Mouse (Mus musculus): Measurements from ENCODE around the gene Dlgap4.

The Dlgap4 gene

DNA sequence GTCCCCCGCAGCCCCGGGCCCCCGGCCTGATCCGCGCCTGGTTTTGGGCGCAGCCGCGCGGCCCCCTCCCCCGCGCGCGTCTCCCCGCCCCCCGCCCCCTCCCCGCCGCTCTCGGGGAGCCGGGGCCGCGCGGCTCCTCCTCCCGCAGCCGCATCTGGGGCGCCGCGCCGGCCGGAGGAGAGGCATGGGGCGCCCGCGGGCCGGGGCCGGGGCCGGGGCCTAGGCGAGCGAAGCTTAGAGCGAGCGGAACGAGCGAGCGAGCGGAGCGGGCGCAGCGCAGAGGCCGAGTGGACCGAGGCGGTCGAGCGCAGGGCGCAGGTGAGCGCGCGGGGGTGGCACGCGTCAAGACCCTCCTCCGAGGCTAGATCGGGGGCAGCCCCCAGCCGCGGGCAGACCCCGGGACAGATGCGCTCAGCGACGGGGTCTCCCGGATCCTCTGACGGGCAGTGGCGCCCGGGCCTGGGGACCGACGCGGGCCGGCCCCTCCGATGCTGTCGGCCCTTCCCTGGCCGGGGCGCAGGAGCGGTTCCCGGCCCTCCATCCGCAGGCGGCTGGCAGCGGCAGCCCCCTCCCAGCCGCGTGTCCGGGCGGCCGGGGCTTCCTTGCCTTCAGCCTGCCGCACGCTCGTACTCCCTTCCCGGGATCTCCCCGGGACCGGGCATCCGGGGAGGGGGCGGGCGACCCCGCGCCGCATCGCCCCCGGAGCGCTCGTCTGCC lies at the start of gene Dlgap4:
Gene Dlgap4, plus strand, starts transcription at position 165 of the 717 bp plus-strand sequence.
- no peak for DNase-seq (ENCODE audit: low spot score in 2 of 2)

DNA sequence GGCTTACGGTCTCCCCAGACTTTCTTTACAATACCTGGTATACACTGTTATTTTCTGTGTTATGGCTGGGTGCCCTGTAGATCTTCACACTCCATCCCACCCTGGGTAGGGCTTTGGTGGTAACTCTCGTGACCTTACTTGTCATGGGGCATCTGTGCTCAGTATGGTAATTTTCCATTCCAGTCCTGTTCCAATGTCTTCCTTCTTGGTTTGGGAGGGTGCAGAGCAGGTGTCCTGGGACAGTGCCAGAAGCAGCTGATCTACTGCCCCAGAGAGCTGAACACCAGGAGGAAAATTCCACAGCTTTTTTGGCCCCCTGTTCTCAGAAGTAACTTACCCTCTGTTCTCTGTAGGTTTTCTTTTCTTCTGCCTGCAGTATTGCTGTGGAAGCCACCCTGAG lies 47.0 kb upstream of the Dlgap4 start:
- DNase-seq (ENCODE audit: low spot score in 2 of 2): no peak

DNA sequence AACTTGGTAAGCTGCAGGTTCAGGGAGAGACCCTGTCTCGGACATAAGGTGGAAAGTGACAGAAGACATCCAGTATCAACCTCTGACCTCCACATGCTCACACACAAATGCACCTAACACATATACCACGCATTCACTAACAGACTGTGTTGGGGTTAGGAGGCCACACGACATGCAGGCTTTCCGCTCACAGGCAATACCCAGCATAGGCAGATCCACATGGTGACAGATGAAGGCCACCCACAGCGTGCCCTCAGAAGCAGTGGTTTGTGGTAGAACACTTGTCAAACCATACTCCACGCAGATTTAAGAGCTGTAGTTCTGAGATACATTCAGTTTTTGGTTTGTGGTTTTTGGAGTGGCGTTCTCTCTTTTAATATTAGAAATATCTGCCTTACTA lies 44.9 kb upstream of the Dlgap4 start:
- no peak for DNase-seq (ENCODE audit: low spot score in 2 of 2)

DNA sequence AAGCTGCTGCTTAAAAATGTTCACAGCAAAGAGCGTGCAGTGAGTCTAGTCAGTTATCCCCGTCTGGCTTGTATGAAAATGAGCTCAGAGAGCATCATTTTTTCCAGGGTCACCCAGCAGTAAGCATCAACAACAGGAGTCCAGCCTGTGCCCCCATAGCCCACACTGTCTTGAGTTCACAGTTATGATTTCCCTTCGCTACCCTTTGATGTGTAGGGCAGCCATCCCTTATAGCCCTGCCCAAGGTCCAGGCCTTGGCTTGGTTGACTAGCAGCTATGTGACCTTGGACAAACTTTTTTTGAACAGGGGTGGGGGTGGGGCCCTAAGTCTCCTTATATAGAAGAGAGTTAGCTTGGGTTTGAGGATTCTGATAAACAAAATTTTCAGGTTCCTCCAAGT lies 44.2 kb upstream of the Dlgap4 start:
- DNase-seq (ENCODE audit: low spot score in 2 of 2): no peak

DNA sequence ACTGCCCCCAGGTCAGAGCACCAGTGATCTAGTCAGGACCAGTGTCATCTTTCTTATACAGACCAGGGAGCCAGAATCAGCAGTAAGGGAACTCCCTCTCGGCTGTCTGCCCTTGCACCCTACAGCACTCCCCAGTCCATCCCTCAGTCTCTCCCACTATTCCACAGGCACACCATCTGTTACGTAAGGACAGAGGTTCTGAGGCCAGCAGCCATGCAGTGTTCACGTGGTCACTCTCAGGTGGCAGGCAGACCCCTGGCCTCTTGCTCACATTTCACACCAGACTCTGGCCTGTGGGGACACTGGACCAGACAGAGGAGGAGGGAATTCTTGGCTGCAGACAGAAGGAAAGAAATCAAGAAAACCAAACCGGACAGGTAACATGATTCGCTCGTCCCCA lies 42.0 kb upstream of the Dlgap4 start:
- no peak for DNase-seq (ENCODE audit: low spot score in 2 of 2)

DNA sequence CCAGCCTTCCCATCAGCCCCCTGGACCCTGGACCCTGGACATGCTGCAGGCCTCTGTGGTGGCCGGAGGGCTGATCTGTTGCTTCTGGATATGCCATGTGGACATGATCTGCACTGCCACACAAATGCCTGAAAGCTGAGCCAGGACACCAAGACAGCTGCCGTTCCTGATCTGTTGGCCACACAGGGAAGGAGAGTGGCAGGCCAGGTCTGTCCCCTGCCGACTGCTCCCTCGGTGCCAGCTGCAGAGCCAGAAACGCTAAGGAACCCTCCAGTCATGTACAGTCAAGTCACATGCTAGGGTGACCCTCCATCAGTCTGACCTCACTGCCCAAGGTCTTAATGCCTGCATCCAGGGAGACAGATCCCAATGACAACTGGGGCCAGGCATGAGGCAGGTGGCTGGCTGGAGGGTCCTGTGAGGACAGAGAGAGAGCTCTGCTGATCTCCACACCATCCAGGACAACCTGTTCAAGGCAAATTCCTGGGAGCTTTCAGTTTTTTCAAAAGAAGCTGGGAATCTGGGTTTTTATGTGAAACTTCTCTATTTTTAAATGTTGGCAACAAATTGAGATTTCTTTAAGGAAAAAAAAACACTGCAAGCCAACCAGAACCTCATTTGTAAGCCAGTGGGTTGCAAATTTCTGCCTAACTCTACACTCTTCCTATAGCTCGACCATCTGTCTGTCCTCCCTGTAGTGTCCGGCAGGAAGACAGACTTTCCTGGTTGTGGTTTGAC lies 36.5 kb upstream of the Dlgap4 start:
- DNase-seq (ENCODE audit: low spot score in 2 of 2): no peak

DNA sequence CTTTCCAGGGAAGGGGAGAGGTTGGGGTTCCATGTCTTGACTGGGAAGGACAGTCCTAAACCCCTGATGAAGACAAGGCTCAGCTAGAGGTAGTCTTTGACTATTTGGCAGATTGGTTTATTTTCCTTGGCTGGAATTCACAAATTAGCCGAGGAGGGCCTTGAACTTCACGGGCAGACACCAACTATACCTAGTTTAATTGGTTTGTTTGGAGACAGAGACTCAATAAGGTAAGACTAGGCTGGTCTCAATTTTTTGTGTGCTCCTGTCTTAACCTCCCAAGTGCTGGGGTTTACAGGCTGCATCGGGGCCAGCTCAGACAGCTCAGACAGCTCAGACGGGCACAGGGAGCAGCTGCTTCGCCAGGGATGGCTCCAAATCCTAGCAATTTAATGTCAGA lies 33.0 kb upstream of the Dlgap4 start:
- no peak for DNase-seq (ENCODE audit: low spot score in 2 of 2)

DNA sequence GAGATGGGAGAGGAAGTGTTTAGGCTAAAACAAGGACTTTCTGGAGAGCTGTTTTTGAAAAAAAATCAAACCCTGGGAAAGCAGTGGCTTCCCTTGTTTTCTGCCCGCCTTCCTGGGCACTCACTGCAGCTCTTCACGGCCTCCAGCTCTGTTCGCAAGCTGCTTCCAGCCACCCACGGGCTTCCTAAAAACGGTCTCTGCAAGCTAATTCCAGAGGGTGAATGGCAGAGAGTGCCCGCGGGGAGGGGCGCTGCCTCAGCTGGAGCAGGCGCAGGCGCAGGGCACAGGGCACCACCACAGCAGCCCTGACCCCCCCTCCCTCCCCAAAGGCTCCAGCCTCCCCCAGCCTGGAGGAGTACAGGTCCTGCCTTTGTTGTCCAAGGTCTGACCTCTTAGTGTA lies 32.3 kb upstream of the Dlgap4 start:
- no peak for DNase-seq (ENCODE audit: low spot score in 2 of 2)

DNA sequence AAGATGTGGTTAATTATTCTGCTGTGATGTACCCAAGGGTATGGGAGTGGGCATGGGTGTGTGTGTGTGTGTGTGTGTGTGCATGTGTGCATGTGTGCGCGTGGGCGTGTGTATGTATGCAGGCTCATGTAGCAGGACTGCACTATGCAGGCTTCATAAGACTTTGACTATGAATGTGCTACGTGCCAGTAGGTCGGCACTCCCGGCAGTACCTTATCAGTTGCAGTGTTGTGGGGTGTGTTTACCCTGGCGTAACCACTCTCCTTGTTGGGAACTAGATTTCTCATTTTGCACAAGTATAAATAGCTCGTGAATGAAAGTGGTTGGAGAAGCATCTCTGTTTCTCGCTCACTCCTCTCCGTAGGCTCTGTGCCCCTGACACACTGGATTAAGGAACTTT lies 30.6 kb upstream of the Dlgap4 start:
- DNase-seq (ENCODE audit: low spot score in 2 of 2): no peak

DNA sequence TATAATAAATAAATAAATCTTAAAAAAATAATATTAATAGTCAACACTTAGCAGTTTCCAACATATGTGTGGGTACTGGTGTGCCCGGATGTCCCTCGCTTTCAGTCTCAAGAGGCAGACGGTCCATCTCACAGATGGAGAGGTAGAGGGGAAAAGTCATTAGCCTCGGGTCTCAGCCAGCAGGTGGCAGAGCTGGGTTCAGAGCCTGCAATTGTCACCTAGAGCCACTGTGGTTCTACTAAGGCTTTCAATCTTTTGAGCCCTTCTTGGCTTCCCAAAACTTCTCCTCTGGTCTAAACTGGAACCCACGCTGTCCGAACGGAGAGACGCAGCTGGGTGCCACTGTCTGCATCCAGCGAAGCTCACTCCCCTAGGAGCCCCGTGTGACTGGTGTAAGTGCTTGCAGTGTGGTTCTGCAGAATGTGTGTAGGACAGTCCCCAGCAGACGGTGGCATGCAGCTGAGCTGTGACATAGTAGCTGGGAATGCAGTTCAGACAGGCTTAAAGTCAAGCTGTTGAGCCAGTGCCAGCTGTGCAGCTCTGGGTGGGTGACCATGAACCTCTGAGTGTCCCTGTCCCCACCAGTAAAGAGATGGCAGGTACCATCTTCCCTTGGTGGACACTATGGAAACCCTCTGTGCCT lies 29.2 kb upstream of the Dlgap4 start:
- no peak for DNase-seq (ENCODE audit: low spot score in 2 of 2)

DNA sequence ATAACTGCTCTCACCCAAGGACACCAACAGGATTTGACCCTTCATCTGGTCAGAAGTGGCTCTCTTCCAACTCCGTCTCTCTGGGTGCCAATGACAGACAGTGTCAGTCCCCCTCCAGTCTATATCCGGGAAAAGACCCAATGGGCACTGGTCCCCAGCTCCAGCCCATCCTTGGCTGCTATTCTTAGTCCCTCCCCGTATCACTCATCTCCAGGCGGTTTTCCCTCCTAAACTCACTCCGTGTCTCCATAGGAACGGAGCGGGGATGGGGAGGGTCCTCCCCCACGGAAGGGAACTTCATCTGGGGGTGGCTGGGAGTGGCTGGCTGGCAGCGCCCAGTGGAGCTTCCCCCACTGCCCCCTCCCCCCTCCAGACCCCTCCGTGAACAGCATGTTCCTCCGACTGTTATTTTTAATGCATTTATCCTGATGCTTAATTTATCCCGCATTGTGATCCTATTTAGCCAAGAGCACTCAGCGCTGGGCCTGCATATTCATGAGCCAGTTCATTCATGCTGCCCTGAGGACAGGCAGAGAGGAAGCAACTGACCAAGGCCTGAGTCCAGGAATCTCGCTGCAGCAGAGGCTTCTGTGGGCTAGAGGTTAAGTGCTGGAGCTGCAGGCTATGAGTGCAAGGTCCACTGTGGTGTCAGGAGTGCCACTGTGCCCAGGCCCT lies 28.6 kb upstream of the Dlgap4 start:
- no peak for DNase-seq (ENCODE audit: low spot score in 2 of 2)

DNA sequence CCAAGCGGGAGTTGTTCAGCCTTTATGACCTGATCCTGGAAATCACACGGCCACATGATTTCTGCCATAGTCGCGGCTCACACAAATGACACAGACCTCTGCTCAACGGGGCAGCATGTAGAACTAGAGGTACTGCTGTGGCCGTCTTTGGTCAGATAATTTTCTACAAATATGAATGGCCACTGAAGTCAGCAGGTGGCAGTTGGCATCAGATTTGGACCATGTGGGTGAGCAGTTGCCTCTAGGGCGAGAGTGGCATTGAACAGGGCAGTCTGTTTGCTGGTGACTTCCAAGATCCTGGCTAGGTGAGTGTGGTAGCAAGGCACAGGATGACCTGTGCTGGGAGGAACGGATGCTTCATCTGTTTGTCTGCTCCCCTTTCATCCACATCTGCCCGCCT lies 24.0 kb upstream of the Dlgap4 start:
- no peak for DNase-seq (ENCODE audit: low spot score in 2 of 2)

DNA sequence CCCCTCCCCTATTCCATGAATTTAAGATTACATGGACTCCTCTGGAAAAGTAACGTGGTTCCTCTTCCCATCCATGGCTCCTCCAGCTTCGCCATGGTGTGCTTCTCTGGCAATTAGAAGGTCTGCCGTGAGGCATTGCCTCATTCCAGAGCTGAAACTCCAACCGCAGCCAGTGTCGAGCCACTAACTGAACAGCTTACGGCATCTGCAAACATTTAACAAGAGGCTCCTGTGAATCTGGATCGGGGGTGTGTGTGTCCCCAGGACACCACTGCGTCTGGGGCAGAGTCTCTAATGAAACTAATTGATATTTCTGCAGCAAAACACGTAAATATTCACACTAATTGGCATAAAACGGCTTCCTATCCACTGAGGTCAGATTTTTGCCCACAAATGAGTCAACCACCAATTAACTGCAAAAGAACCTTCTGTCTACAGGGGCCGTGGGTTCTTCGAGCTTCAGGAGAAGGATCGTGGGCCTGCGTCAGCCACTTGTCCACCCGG lies 18.5 kb upstream of the Dlgap4 start:
- no peak for DNase-seq (ENCODE audit: low spot score in 2 of 2)

DNA sequence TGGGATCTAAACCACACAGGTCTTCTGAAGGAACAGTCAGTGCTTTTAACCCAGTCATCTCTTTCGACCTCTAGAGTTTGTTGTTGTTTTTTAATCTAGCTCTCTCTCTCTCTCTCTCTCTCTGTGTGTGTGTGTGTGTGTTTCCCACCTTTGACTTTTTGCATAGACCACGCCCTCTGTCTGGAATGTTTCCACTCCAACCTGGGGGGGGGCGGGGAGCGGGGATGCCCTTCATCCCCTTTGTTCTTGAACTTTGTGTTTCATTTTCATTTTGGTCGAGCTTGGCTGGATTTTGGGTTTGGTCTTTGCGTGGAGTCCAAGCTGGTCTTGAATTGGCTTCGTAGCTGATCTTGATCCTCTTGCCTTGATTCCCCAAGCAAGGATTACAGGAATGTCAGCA lies 10.9 kb upstream of the Dlgap4 start:
- no peak for DNase-seq (ENCODE audit: low spot score in 2 of 2)

DNA sequence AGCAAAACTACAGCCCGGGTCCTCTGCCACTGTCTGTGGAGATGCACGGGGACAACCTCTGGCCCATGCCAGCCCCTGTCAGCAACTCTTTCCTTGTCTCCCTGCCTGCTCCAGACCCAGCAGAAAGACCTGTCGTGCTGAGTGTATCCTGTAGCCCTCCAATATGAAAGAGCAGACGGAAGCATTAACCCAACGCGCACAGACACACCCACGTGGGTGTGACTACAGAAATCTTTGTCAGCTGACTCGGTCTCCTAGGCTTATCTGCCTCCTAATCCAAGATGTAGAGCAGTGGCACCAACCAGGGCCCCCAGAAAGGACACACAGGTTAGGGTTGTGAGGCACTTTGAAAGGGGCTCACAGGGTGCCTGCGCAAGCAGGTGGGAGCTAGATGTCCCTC lies 9.8 kb upstream of the Dlgap4 start:
- DNase-seq (ENCODE audit: low spot score in 2 of 2): no peak

DNA sequence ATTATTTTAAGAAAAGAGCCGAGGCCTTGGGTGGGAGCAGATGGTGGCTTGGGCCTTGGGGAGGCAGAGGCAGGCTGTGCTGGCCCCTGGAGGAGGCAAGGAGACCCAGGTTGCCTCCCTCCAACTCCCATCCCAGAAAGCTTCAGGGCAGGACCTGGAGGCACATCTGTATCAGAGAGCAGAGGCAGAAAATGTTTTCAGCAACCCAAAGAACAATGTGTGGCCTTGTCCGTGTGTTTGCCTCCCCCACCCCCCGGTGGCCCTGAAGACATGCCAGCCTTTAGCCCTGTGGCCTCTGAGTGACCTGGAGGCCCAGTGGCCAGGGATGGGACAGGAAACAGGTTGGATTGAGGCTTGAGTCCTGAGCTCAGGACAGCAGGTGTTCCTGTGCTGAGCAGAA lies 8.4 kb upstream of the Dlgap4 start:
- no peak for DNase-seq (ENCODE audit: low spot score in 2 of 2)

DNA sequence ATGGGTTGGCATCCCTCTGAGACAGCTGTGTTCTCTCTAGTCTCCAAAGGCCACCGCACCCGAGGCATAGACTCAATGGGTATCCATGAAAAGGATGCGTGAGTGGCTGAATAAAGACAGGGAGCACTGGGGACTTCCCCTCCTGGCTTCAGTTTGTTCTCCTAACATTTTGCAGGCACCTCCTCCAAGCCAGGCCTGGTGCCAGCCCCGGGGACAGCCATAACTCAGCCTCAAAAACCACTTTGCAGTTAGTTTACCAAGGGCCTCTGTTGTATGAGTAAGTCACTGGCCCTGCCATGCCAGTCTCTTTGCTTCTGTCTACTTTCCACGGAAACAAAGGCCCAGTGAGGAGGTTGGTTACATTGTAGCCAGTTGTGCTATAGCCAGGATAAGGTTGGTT lies 7.5 kb upstream of the Dlgap4 start:
- DNase-seq (ENCODE audit: low spot score in 2 of 2): no peak

DNA sequence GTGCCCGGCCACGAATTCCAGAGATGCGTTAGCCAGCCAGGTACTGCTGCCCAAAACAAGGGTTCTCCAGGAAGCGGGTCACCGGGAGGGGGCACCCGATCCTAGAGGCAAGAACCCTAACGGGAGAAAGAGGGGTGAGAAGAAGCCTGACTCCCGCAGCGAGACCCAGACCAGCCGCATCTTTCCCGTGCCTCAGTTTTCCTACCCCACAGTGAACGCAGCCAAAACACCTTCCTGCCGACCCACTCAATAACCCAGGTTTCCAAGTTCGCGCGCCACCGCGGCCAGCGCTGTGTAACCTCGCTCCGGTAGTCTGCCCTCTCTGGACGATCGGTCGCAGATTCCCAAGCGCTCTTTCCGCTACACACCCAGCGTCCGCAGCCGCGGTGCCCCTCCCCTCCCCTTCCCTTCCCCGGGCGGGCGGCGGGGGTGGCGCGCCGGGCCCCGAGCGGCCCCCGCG lies 394 bp upstream of the Dlgap4 start:
- DNase-seq (ENCODE audit: low spot score in 2 of 2): peak; percentile 28 to 48

DNA sequence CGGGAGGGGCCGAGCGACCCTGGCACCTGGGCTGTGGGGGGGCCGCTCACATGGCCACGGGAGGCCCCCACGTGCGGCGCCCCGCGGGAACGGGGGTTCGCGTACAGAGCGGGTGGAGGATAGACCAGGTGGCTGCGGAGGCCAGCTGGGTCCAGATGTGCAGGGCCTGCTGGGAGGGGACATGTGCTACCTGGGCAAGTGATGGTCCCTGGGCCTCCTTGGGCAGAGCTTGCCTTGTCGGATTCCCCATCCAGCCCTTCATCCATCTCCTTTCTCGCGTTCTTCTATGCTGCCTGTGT lies 702 bp downstream of the Dlgap4 start:
- DNase-seq (ENCODE audit: low spot score in 2 of 2): no peak

DNA sequence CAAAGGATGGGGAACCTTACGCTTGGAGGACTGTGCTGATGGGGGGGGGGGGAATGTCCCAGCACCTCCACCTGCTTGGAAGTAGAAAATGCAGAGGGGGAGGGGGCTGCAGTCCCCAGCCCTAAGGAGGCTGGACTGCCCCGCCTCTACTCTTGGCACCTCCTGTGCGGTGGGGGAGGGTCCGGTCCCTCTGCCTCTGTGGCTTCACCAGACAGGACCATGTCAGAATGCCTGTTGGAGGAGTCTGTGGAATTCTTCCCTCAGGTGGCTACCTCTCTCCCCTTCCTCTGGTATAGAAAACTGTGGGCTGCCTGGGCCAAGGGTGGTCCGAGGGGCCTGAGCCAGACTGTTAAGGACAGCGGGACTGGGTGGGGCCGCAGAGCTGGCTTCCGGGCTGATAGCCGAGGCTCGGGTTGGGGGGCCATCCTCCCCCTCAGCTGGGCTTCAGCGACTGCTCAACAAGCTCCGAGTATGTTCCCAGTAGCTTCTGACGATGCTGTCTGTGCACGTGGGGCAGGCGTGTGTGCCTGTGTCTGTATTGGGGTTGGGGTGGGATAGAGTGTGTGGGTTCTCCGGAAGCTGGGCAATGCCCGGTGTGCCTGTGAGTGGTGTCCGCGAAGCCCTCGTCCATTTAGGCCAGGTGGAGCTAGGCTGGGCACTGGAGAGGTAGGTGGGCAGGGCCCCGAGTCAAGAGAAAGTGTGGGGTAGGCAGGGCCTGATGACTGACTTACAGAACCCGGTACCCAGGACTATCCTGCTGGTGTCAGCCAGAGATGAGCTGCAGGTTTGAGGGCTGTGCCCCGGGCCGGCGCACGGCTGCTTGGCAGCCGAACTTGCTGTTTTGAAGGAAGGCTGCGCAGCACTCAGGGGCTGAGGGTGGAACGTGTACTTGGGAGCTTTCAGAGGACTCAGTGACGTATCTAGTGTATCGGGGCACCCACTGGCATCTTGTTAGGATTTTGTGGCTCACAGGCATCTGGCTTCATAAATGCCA lies 1.5 kb downstream of the Dlgap4 start:
- DNase-seq (ENCODE audit: low spot score in 2 of 2): no peak

DNA sequence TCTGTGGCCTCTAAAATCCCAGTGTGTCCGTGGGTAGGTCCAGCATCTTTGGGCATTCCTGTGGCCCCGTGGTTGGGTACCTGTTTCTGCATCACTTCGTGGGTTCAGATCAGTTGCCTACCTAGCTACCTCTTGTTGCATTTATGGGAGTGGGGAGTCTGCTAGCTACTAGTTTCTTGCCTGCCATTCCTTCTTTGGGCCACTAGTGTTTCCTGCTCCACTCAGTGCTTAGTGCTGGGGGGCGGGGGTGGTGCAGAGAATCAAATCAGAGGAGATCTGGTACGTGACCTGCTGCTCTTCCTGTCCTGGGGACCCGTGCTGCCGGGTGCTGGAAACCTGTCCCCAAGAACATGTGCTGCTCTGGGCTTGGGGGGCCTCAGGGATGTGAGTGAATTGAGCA lies 3.0 kb downstream of the Dlgap4 start:
- DNase-seq (ENCODE audit: low spot score in 2 of 2): no peak
